Mouse (Mus musculus) ES-Bruce4 (cell line): ENCODE measurements at regions not wholly inside any gene's neighbourhood (a gene's known extent, or its start where the extent isn't known, plus 50 kb on each side); places are given as distances from the start of the nearest gene placed in this dataset.

Experiments used
- CTCF ChIP-seq: IDR thresholded peaks from one replicate; pipeline ENCODE4 v1.8.1; 2011; ENCODE audit warnings: low read depth, low read length
- EP300 ChIP-seq: IDR thresholded peaks from 2 replicates; pipeline ENCODE4 v1.6.1; 2011; ENCODE audit warnings: low read depth, low read length; ENCODE audit not compliant: insufficient read depth
- POLR2A ChIP-seq: IDR thresholded peaks from one replicate; pipeline ENCODE4 v1.8.1; 2011; ENCODE audit warnings: low read length; ENCODE audit not compliant: insufficient read depth

- TF ChIP-seq POLR2A (no peak), CTCF (no peak), EP300 (no peak)
Measured at GRCm38 (mm10) chr1:73823726-73824125, 300.5 kb downstream of the Tns1 start.
